Comparison of ENCODE assay signal across 8 mouse cellular contexts in the genomic region with DNA sequence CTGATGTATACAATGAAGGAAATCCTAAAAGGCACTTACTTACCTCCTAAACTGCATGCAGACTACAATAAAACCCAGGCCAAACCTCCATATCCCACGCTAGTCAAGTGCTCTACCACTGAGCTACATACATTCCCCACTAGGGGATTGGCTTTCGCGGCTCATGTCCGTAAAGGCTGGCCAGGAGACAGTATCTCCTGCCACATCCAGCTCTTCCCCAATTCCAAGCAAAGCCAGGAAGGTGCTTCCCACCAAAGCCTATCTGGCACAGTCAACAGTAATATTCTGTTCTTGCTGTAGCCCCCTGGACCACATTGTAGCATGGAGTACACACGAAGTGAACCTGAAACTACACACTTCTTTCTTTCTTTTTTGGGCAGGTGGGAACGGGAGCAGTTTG. TPM values are rescaled to one million over a fixed set of nuclear protein-coding genes. Genes with fewer than 3 reads are reported as not detected.
DNase-seq lines count a peak whose midpoint lies in the region; ATAC-seq and TF ChIP-seq lines count a peak whose summit lies in the region.

No protein-coding gene starts in this region.

- H3K9me3 ChIP-seq in liver, embryonic 11.5 days (ENCODE audit: control insufficient read depth, low read length) = no peaks in the 10 kb centered on the region

- H3K4me1 ChIP-seq in spleen, adult 2 months (ENCODE audit: control insufficient read depth, insufficient read depth, insufficient read length) = peaks cover 27% of the 10 kb centered on the region
- peaks cover 14% of the 10 kb centered on the region for H3K4me1 ChIP-seq in liver, embryonic 11.5 days (replicated peaks; ENCODE audit: control insufficient read depth, insufficient read depth, low read length)

- TF ChIP-seq POLR2A in spleen, adult 2 months (IDR thresholded peaks at IDR 0.05; ENCODE audit: low read depth, low read length) = no peak

- DNase-seq in CD4-positive, CD25-positive, alpha-beta regulatory T cell, adult 2 months (ENCODE audit: low read depth, low spot score) = peak; percentile 36
- DNase-seq in spleen, adult 2 months (ENCODE audit: low read depth in 1 of 2, low spot score in 2 of 2) = no peak
- DNase-seq in spleen, postnatal 14 days (ENCODE audit: low spot score in 2 of 2) = no peak
- DNase-seq in liver, embryonic 11.5 days (ENCODE audit: low spot score) = no peak
- DNase-seq in frontal cortex, postnatal 36 days (ENCODE audit: low spot score in 2 of 2) = no peak
- no peak for DNase-seq in right cerebral cortex, postnatal 36 days (ENCODE audit: low spot score in 2 of 2)

- no peak overlapping the region; the same call in 1 of the 2 replicates for H3K27ac ChIP-seq in spleen, adult 2 months (ENCODE audit: insufficient read depth, low read length)
- peak overlapping the region; percentile 5; the same call in 1 of the 2 replicates for H3K27ac ChIP-seq in liver, embryonic 11.5 days (ENCODE audit: low read depth, low read length)

- H3K4me2 ChIP-seq in liver, embryonic 11.5 days = peak overlapping the region; percentile 100

- WGBS in spleen, adult 2 months = 59% methylated on average over 6 of the region's 6 CpGs
- WGBS in liver, embryonic 11.5 days = 25% methylated on average over 6 of the region's 6 CpGs

- H3K4me3 ChIP-seq in spleen, adult 2 months (ENCODE audit: extremely low read depth, insufficient read depth, insufficient read length) = peak overlapping the region; percentile 73
- peak overlapping the region; percentile 94 for H3K4me3 ChIP-seq in liver, embryonic 11.5 days (ENCODE audit: low read depth, low read length)

- peak overlapping the region; percentile 94 for H3K9ac ChIP-seq in liver, embryonic 11.5 days (ENCODE audit: low read depth, low read length)

- ATAC-seq in CD4-positive, CD25-positive, alpha-beta regulatory T cell, adult 4 months = no peak
- no peak for ATAC-seq in liver, embryonic 11.5 days (replicated peaks; ENCODE audit: low FRiP score)
- no peak for ATAC-seq in megakaryocyte-erythroid progenitor cell, adult 5-6 weeks (replicated peaks; ENCODE audit: low FRiP score, low TSS enrichment, poor library complexity, severe bottlenecking)

- H3K36me3 ChIP-seq in spleen, adult 2 months (ENCODE audit: control insufficient read depth, insufficient read depth, low read length) = peaks cover 3% of the 10 kb centered on the region; the same call in 1 of the 2 replicates
- no peaks in the 10 kb centered on the region; the same call in none of the 2 replicates for H3K36me3 ChIP-seq in liver, embryonic 11.5 days (ENCODE audit: control insufficient read depth, insufficient read depth, low read length)

- no peaks in the 10 kb centered on the region for H3K27me3 ChIP-seq in spleen, adult 2 months (ENCODE audit: control insufficient read depth, insufficient read depth, low read length)
- H3K27me3 ChIP-seq in liver, embryonic 11.5 days (replicated peaks; ENCODE audit: control insufficient read depth, insufficient read depth, low read length) = no peaks in the 10 kb centered on the region

- TF ChIP-seq CTCF in spleen, adult 2 months (IDR thresholded peaks at IDR 0.05; ENCODE audit: extremely low read depth, insufficient read depth, insufficient read length, insufficient replicate concordance) = no peak

RNA-seq across cellular contexts. Expression of gene Pqlc2, which starts 0.9 kb away (rescaled TPM):
- polyA plus RNA-seq in CD4-positive, CD25-positive, alpha-beta regulatory T cell, adult 4 months (2017; shearing (Covaris generic)) = 10 to 100 TPM; 10.4 to 10.8 TPM
- polyA plus RNA-seq in spleen, adult 2 months (2012; rRNA removed) = 48.3 and 54.1 TPM in 2 replicates
- polyA plus RNA-seq in liver, embryonic 11.5 days (2014; fragmentation: Nextera tagmentation; extraction: Ambion mirVana) = 13.8 and 15.5 TPM in 2 replicates
- total RNA-seq in megakaryocyte-erythroid progenitor cell, adult 5-6 weeks (2014; fragmentation: Nextera tagmentation) = 2.3 and 3.1 TPM in 2 replicates
- total RNA-seq in megakaryocyte-erythroid progenitor cell, adult 5-6 weeks (2017) = 4.0 and 6.6 TPM in 2 replicates

RNA-seq across cellular contexts. Expression of gene Akr7a5, which starts 0.9 kb away (rescaled TPM):
- polyA plus RNA-seq in CD4-positive, CD25-positive, alpha-beta regulatory T cell, adult 4 months (2017; shearing (Covaris generic)) = 1 to 10 TPM; 9.1 TPM
- polyA plus RNA-seq in spleen, adult 2 months (2012; rRNA removed) = 22.0 and 32.8 TPM in 2 replicates
- 68.4 and 72.7 TPM in 2 replicates for polyA plus RNA-seq in liver, embryonic 11.5 days (2014; fragmentation: Nextera tagmentation; extraction: Ambion mirVana)
- 32.1 and 33.8 TPM in 2 replicates for total RNA-seq in megakaryocyte-erythroid progenitor cell, adult 5-6 weeks (2014; fragmentation: Nextera tagmentation)
- total RNA-seq in megakaryocyte-erythroid progenitor cell, adult 5-6 weeks (2017) = 8.8 and 14.8 TPM in 2 replicates

RNA-seq across cellular contexts. Expression of gene Mrto4, which starts 42.7 kb away (rescaled TPM):
- 10 to 100 TPM; 49.4 to 61.5 TPM for polyA plus RNA-seq in CD4-positive, CD25-positive, alpha-beta regulatory T cell, adult 4 months (2017; shearing (Covaris generic))
- polyA plus RNA-seq in spleen, adult 2 months (2012; rRNA removed) = 15.2 and 19.0 TPM in 2 replicates
- 241 and 259 TPM in 2 replicates for polyA plus RNA-seq in liver, embryonic 11.5 days (2014; fragmentation: Nextera tagmentation; extraction: Ambion mirVana)
- 200 and 273 TPM in 2 replicates for total RNA-seq in megakaryocyte-erythroid progenitor cell, adult 5-6 weeks (2014; fragmentation: Nextera tagmentation)
- total RNA-seq in megakaryocyte-erythroid progenitor cell, adult 5-6 weeks (2017) = 118 and 136 TPM in 2 replicates

RNA-seq across cellular contexts. Expression of gene Emc1, which starts 42.7 kb away (rescaled TPM):
- polyA plus RNA-seq in CD4-positive, CD25-positive, alpha-beta regulatory T cell, adult 4 months (2017; shearing (Covaris generic)) = 10 to 100 TPM; 25.0 to 39.0 TPM
- 17.2 and 23.3 TPM in 2 replicates for polyA plus RNA-seq in spleen, adult 2 months (2012; rRNA removed)
- polyA plus RNA-seq in liver, embryonic 11.5 days (2014; fragmentation: Nextera tagmentation; extraction: Ambion mirVana) = 32.9 and 34.0 TPM in 2 replicates
- total RNA-seq in megakaryocyte-erythroid progenitor cell, adult 5-6 weeks (2014; fragmentation: Nextera tagmentation) = 30.4 and 34.5 TPM in 2 replicates
- total RNA-seq in megakaryocyte-erythroid progenitor cell, adult 5-6 weeks (2017) = 23.9 and 55.9 TPM in 2 replicates

RNA-seq across cellular contexts. Expression of gene Ubr4, which starts 42.8 kb away (rescaled TPM):
- 10 to 100 TPM; 53.5 to 64.8 TPM for polyA plus RNA-seq in CD4-positive, CD25-positive, alpha-beta regulatory T cell, adult 4 months (2017; shearing (Covaris generic))
- 201 and 204 TPM in 2 replicates for polyA plus RNA-seq in spleen, adult 2 months (2012; rRNA removed)
- 79.0 and 86.9 TPM in 2 replicates for polyA plus RNA-seq in liver, embryonic 11.5 days (2014; fragmentation: Nextera tagmentation; extraction: Ambion mirVana)
- total RNA-seq in megakaryocyte-erythroid progenitor cell, adult 5-6 weeks (2014; fragmentation: Nextera tagmentation) = 164 and 201 TPM in 2 replicates
- 78.1 and 79.4 TPM in 2 replicates for total RNA-seq in megakaryocyte-erythroid progenitor cell, adult 5-6 weeks (2017)
